Mouse (Mus musculus): ENCODE data around the gene Olfr1484. TPM values are rescaled to one million over a fixed set of nuclear protein-coding genes. Genes with fewer than 3 reads are reported as not detected.
"Not testable (repeated sequence)": the region's sequence is repeated elsewhere in the genome, so short reads cannot be mapped to it uniquely, and the experiment has no call there.

Gene Olfr1484
- total RNA-seq (2021), result not detected
- long read RNA-seq, experiment 1, result 0 reads
- long read RNA-seq, experiment 2, result 0 reads

DNA sequence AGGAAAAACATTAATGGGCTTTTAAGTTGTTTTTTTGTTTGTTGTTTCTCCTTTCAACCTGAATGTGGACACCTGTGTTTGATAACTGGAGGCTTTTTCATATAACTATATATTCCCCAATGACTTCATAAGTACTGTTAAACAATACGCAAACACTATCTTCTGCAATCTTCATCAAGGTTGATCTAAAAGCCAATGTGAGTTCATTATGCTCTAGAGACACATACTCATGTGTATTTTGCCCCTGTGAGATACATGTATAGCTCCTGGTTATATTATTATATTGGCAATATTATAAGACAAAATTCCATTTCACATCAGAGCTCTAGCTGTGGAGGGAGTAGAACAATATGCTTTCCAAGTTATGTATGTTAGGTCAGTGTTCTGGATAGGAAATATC is at the start of gene Olfr1484:
TSS of gene Olfr1484 (plus strand) at position 301 of the 400 bp plus-strand sequence.
- no peak for DNase-seq
- intact Hi-C loops (cut with DNase I; ENCODE audit: low total_unique reads), result no loop called here

GRCm38 (mm10) chr19:13617075-13617474 is 33.8 kb downstream of the Olfr1484 start, which contains the start of gene Olfr1487:
Gene Olfr1487 (plus strand): TSS chr19:13617375.
- intact Hi-C loops (cut with DNase I; ENCODE audit: low total_unique reads), result not testable (repeated sequence)

GRCm38 (mm10) chr19:13631321-13631720 is 48.0 kb downstream of the Olfr1484 start, which contains the start of gene Olfr1489:
Gene Olfr1489 (plus strand): TSS chr19:13631621.
- intact Hi-C loops (cut with DNase I; ENCODE audit: low total_unique reads), result no loop called here

More at GRCm38 (mm10) chr19:13617075-13617474, 33.8 kb downstream of the Olfr1484 start, which contains the start of gene Olfr1487:
- not testable (repeated sequence) for DNase-seq

More at GRCm38 (mm10) chr19:13631321-13631720, 48.0 kb downstream of the Olfr1484 start, which contains the start of gene Olfr1489:
- DNase-seq, result no peak

Small RNA genes within 50 kb of the gene (microRNA-seq; reads per million reads assigned to microRNA genes)
- 0 reads per million in 2 experiments for gene Gm22323
- gene Gm23931, result 0 reads per million in 2 experiments

Other genes with a start within 250 kb of the Olfr1484 start
- not detected for gene Olfr1466, start 244.6 kb upstream of the Olfr1484 start, total RNA-seq (2021)
- gene Olfr1467, start 221.3 kb upstream of the Olfr1484 start, total RNA-seq (2021), result not detected
- not detected for gene Olfr1469, start 175.7 kb upstream of the Olfr1484 start, total RNA-seq (2021)
- gene Olfr1471, start 140.1 kb upstream of the Olfr1484 start, total RNA-seq (2021), result not detected
- not detected for gene Olfr1472, start 127.4 kb upstream of the Olfr1484 start, total RNA-seq (2021)
- gene Olfr1474, start 113.9 kb upstream of the Olfr1484 start, total RNA-seq (2021), result not detected
- not detected for gene Olfr1475, start 103.3 kb upstream of the Olfr1484 start, total RNA-seq (2021)
- not detected for gene Olfr1477, start 83.0 kb upstream of the Olfr1484 start, total RNA-seq (2021)
- gene Olfr1480, start 55.6 kb upstream of the Olfr1484 start, total RNA-seq (2021), result not detected
- not detected for gene Olfr1487, start 33.9 kb downstream of the Olfr1484 start, total RNA-seq (2021)
- not detected for gene Olfr1489, start 48.1 kb downstream of the Olfr1484 start, total RNA-seq (2021)
- not detected for gene Olfr1490, start 67.6 kb downstream of the Olfr1484 start, total RNA-seq (2021)
- not detected for gene Olfr1491, start 113.8 kb downstream of the Olfr1484 start, total RNA-seq (2021)
- not detected for gene Olfr1493-ps1, start 139.8 kb downstream of the Olfr1484 start, total RNA-seq (2021)
- gene Olfr1494, start 156.2 kb downstream of the Olfr1484 start, total RNA-seq (2021), result not detected
- not detected for gene Olfr1495, start 181.1 kb downstream of the Olfr1484 start, total RNA-seq (2021)
- gene Olfr1496, start 194.4 kb downstream of the Olfr1484 start, total RNA-seq (2021), result not detected
- gene Olfr1497, start 214.7 kb downstream of the Olfr1484 start, total RNA-seq (2021), result not detected
- gene Olfr1499, start 235.9 kb downstream of the Olfr1484 start, total RNA-seq (2021), result not detected
- gene Olfr1500, start 247.0 kb downstream of the Olfr1484 start, total RNA-seq (2021), result not detected